Mouse (Mus musculus) urinary bladder, postnatal 36 days (tissue): Measurements from ENCODE around the gene Cyp4a32.
A peak's percentile ranks its signal among the peaks of the same experiment; 100 is the strongest.
"Not testable (repeated sequence)": the region's sequence is repeated elsewhere in the genome, so short reads cannot be mapped to it uniquely, and the experiment has no call there.

Experiments
- DNase-seq, 2 experiments: peaks; one replicate each; pipeline ENCODE4 v3.0.0; 2022; ENCODE audit warnings: low spot score in 2 of 2, mixed read lengths in 1 of 2

Cyp4a32 gene

DNA sequence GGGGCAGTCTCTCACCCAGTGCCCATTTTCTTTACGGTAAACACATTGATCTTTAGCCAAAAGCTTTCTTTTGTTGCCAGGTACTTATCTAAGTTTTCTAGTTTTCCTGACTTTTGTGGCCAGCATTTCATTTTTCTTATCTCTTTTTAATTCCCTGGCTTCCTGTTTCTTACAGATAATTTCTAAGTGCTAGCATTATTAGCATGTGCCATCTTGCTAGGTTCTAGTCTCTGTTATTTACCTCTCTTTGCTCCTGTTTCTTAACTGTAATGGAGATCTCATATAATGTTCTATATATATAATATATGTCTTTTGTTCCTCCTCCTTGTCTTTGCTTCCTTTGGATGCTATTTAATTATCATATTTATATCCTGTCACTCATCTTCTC lies 55.8 kb downstream of the Cyp4a32 start:
- not testable (repeated sequence) for DNase-seq

DNA sequence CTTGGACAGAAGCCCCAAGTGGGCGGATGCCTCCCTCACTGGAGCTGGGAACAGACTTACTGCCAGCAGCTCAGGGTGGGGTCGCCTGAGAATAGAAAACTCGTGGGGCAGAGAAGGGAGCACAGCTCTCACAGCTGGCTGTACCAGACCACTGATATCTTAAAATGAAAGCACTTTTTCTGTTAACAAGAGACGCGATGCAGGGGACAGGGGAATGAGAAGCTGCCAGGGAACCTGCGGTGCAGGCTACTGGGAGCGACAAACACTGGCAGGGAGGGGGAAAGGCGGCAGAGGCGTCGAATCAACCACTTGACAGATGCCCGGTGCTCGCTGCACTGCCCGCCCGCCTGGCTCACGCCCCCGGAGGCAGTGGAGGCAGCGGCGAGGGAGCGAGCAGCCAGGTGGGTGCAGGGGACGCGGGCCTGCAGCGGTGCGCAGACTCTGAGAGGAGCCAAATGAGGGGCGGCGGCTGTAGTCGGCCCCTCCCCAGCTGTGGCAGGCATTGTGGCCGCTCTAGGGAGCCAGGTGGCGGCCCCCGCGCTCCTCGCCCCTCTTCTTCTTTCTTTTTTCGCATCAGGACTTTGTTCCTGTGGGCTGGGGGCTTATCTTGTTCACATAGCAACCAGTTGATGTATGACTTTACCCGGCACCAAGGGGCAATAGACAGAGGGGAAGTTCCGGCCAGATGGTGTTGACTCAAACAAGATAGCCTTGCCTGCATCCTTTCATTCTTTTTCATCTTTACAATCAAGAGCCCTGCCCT lies 56.5 kb downstream of the Cyp4a32 start:
- peak in 1 of 2 experiments; percentile 27 for DNase-seq

DNA sequence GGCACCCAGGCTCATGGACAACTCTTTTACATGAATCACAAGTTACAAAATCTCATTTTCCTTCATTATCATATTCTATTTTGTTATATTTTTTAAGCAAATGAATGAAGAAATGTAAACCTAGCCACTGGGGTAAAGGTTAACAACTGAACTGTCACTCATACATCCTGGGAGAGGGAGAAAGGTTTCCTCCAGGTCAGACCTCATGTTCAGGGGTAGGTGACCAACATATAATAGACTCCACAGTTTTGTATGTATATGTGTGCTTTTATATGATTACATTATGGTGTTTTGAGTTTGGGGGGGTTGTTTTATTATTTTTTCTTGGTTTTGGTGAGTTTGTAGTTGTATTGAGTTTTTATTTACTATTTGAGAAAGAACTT lies 57.1 kb downstream of the Cyp4a32 start:
- DNase-seq, result no peak

DNA sequence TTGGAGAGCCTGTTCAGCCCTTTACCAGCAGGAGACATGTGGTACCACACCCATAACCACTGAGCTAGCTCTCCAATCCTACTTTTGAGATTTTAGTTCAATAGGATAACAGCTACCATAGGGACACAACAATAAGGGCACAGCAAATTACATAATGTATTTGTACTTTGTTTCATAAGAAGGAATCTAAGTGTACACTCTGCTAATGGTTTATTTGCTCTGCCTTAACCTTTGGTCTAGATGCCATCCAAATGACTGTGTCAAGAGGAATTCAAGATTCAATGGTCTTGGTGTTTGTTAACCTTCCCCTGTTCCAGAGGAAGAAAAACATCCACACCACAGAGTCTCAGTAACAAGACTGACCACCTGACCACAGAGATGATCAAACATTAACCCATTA lies 58.4 kb downstream of the Cyp4a32 start:
- no peak for DNase-seq
